Mouse (Mus musculus) heart, adult 8-10 months (tissue): ENCODE results near the gene Cenpc1. TPM values are rescaled to one million over a fixed set of nuclear protein-coding genes. Genes with fewer than 3 reads are reported as not detected.

Source experiments
- DNase-seq: peaks from one replicate; pipeline ENCODE4 v3.0.0; 2022; ENCODE audit warnings: low spot score
- total RNA-seq, 4 experiments: library from RNA; stranded (reverse); gene quantifications; 2 replicates each; pipeline ENCODE4 v1.2.4; 2022

Gene Cenpc1
- 1 to 10 TPM; 3.8 to 6.2 (median 5.1) TPM for total RNA-seq

DNA sequence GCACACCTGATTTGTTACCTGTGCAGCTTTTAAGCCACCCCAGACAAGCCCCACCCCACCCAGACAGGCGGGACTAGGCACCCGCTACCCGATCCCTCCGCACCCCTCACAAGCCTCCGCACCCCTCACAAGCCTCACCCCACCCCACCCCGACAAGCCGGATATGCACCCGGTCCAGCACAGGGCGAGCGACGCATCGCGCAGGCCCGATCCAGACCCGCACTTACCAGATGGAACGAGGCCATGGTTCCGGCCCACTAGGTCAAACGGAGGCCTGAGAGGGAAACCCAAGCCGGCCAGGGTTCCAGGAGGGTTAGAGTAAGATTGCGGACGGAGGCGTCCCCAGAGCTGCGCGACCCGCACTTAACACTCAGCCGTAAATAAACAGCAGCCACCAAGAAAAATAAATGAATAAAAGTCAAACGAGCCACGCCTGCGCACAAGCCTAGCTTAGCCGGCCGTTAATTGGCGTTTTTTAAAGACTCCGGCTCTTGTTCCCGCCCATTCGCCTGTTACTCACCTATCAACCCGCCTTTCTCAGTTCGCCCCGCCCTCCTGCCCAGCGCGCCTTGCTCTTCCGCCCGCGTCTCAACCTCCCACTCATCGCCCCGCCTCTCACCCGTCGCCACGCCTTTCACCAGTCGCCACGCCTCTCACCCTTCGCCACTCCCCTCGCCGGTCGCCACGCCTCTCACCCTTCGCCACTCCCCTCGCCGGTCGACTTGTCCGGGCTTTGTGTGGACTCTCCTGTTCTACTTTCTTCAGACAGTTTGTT, at the start of gene Cenpc1:
Gene Cenpc1 (minus strand): TSS at position 483 of the 775 bp plus-strand sequence.
- peak; percentile 95 for DNase-seq

DNA sequence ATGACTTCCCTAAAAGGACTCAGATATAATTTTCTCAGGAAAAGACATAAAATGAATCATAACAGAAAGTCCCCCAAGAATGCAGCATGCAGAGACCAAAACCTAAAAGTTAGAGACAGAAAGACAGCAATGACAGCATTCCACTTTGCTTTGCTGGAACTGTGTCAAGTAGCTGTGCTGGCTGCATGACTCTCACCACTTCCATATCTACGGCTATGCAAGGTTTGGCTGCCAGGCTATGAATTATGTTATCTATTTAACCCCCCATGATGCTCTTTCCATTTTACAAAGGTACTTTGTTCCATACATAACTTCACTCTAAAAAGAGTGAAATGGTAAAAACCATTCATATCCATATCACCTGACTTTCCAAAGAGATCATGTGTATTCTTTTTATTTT, 48.6 kb upstream of the Cenpc1 start:
- no peak for DNase-seq

DNA sequence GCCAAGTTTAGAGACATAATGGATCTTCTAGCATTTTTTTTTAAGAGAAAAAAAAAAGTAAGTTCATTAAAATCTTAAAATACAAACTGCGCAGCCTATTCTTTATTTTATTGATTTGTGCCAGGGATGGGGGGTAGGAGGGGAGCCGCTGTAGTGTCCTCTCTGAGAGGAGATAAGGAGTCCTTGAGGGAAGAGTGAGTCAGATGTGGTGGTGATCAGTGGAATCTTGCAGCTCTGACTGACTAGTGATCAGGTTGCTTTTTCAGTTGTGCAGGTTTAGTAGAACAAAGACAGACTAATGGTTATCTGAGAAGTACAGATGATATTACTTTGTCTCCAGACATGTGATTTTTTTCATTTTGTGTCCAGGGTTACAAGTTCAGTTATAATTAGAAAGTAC, 47.7 kb upstream of the Cenpc1 start:
- DNase-seq: no peak

DNA sequence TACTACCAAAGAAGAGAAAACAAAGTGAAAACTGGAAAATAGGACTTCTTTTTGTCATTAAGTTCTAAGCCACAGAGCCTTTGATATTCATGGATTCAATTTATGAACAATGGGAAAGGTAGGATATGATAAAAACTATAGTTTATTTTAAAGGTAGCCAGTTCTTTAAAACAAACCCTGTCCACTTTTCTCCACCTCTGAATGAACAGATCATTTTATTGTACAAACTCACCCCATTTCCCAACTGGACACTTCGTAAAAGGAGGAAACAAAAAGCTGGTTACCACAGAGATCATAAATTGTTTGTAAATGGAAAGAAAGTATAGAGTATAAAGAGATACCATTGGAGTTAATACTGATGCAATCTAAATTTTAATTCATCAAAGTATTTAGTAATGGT, 45.7 kb upstream of the Cenpc1 start:
- DNase-seq: no peak

DNA sequence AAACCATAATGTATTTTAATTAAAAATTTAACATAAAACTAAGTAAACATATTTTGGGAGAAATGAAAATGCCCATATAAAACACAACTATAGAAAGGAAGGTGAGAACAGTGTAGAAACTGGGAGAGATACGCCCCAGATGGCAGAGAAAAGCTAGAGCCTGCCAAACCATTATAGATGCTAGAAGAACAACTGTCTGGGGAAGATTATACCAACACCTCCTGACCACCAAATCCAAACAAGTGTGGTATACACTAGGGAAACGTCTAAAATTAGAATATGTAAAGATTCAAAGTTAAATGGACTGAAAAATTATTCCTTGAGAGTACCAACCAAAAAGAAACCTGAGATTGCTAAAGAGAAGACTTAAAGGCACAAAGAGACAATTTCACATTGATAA, 41.2 kb upstream of the Cenpc1 start:
- DNase-seq: no peak

DNA sequence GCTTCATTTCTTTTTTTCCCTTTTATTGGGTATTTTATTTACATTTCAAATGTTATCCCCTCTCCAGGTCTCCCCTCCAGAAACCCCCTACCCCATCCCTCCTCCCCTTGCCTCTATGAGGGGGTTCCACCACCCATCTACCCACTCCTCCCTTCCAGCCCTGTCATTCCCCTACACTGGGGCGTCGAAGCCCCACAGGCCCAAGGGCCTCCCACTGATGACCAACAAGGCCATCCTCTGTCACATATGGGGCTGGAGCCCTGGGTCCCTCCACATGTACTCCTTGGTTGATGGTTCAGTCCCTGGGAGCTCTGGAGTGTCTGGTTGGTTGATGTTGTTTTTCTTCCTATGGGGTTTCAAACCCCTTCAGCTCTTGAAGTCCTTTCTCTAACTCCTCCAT, 36.8 kb upstream of the Cenpc1 start:
- no peak for DNase-seq

DNA sequence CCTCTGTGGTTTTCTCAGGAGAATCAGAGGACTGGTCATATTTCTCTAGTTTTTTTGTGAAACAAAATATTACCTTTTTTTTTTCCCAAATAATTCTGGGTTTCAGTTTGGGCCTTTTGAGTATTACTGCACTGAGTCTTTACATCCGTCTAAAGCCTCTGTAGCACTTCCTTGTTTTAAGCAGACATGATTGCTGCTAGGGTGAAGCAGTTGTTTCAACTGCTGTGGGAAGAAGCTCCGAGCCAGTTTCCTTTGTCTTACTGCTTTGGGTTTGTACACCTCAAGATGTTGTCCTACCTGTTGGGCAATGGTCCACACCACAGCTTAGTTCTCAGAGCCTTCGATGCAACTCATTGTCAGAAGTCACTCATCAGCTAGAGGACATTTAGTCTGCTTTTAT, 35.2 kb upstream of the Cenpc1 start:
- DNase-seq: no peak

DNA sequence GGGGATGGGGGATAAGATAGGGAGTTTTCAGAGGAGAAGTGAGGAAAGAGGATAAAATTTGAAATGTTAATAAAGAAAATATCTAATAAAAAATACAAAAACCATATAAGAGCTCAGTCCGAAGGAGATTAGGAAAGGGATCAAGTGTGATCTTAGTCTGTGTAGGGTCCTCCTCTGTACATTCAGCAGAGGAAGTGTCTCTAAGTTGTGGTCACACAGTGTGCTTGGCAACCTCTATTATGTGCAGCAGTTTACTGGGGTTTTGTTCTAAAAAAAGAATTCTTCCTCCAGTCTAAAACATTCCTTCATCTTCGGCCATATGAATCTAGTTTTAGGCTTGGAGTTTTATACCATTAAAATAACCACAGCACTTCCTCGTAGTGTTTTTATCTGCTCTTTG, 33.6 kb upstream of the Cenpc1 start:
- DNase-seq: no peak

DNA sequence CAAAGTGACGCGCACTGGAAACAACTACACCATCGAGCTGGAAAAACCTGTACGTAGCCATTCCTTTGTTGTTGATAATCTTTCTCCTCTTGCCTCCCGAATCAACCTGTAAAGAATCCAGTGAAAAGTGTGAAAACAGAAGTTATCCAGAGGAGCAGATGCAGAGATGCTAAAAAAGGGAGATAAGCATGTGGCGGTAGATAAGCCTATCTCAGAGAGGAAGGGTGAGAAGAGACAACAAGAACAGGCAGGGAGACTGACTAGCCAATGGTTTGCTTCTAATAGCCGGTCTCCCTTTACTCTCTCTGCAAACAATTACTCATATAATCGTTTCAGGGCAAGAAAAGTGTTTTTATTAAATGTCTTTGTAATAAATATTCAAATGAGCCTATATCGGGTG, 29.4 kb upstream of the Cenpc1 start:
- DNase-seq: no peak

DNA sequence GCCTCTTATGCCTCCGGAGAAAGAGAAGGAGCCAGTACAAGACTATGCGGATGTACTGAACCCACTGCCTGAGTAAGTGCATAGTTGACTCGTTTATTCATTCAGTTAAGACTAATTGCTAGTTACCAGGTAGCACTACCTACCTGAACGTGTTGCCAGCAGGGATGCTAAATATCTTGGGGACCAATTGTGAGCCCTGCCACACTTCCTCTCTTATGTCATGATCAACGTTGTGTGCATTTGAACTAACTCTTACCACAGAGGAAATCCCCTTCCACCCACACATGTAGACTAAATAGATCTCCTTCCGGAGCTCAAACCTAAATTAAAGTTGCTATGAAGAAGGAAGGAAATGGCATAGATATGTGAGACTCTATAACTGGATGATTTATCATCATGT, 21.4 kb upstream of the Cenpc1 start:
- DNase-seq: no peak

DNA sequence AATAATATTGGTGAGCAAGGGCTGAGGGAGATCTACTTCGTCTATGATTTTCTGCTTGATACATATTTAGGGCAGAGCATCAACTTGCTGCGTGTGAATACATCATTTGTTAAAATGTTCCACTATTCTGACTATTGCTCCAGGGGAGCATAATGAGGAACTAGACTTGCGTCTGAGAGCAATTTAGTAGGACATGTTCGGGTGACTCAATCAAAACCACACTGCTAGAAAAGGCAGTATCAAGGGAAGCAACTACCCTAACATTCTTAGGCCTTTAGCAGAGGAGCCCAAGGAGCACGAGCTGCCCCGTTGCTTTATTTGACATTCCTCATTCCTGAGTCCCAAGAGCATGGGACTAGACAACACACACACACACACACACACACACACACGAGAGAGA, 19.6 kb upstream of the Cenpc1 start:
- DNase-seq: no peak

DNA sequence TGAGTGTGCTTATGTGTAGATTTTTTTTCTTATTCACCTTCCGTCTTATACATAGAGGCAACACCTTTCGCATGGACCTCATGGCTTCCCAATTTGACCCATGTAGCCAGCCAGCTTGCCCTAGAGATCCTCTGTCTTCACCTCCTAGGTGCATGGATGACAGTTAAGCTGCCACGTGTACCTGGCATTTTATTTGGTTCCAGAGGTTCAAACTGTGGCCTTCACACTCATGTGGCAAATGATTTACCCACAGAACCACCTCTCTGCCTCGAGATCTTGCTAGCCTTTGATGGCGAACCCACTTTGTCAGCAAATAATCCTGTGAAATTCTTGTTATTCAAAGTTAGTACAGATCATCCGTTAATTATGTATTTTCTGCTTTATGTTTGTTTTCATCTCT, 18.6 kb upstream of the Cenpc1 start:
- no peak for DNase-seq

DNA sequence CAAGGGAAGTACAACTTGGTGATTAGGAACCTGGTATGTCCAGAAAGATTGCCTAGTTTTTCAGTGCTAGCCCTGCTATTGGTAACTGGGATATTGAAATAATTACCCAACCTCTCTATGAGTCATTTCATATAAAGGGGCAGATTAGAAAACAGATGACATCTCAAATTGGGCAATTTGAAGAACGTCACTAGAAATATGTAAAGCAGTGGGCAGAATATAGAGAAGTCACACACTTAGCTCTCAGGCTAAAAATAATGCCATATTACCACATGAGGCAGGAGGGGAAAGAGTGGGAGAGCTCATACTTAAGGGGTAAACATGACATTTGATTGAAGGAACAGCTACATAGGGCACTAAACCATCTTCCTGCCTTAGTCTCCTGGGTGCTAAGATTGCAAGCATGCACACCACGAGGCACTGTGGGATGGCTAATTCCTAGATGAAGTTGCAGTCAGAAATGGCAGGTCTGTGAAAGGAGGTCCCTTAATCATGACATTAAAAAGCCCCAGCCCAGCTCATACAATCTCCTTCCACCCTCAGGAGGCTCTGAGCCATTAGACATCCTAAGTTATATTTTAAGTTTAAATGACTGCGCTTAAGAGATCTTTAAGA, 13.4 kb upstream of the Cenpc1 start:
- DNase-seq: no peak

DNA sequence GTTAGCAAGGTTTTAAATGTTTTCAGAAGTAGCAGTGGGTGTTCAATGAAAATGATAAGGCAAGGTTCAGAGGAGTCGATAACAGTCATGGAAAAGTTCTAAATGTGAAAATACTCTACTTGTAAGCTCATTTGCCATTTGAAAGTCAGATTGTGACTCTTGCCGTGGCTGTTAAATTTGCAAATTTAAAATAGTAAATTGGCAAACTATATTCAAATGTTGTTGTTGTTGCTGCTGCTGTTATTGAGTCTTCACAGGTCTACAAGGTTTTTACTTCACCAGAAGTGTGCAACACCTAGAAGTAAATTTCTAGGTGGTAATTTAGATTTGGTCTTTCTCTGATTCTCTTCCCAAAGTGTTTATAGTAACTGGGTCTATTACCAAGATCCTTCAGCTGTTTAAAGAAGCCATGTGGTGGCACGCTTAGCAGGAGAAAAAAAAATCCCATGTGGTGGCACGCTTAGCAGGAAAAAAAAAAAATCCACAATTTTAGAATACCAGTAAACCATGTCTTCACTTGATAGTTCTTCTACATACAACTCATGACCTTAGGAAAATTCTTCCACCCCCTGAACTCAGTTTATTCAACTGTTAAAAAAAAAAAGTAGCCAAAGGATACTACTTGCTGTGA, 7.5 kb upstream of the Cenpc1 start:
- DNase-seq: no peak

DNA sequence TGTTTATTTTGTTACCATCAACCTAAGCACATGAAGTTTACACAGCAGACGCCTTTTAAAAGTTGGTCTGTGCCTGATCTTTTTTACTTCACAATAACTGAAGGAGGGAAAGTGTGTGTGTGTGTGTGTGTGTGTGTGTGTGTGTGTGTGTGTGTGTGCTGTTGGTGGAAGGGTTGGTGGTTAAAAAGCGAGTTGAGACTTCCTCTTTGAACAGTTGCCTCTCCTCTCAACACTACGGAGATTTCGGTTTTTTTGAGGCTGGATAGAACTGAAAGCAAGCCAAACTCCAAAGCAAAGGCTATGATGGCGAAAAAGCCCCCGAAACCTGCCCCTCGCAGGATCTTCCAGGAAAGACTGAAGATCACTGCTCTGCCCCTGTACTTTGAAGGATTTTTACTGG, 6.2 kb upstream of the Cenpc1 start, which contains the start of gene Stap1:
Gene Stap1 (plus strand): TSS at position 209 of the 400 bp plus-strand sequence.
- no peak for DNase-seq

DNA sequence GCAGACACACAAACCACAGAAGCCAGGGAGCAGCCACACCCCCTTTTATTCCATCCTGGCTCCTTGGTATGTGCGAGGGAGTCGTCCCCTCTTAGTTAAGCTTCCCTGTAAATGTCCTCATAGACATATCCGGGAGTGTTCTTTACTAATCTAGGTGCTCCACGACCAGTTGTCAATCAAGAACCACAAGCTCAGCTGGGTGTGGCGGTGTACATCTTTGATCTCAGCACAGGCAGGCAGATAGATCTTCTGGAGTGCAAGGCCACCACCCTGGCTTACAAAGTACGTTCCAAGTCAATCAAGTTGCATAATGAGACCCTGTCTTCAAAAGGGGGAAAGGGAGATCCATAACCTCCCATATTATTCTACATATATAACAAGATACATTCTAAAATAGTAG, 3.7 kb upstream of the Cenpc1 start:
- DNase-seq: no peak

DNA sequence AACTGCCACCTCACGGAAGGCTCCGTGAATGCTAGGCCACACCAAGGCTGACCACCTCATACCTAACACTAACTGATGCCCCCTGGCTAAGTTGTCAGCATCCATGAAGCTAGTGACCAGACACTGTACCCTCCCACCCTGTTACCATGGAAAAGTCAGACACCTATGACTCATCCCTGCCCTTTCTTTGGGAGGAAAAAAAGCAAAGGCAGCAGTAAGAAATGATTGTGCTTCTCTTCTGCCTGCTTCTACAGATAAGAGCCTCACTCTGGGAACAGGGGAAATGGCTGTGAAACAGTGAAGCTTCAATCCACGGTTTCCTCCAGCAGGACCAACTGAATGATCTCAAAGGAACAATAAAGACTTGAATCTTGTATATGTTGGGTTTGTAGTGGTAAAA, 3.1 kb upstream of the Cenpc1 start:
- DNase-seq: no peak

DNA sequence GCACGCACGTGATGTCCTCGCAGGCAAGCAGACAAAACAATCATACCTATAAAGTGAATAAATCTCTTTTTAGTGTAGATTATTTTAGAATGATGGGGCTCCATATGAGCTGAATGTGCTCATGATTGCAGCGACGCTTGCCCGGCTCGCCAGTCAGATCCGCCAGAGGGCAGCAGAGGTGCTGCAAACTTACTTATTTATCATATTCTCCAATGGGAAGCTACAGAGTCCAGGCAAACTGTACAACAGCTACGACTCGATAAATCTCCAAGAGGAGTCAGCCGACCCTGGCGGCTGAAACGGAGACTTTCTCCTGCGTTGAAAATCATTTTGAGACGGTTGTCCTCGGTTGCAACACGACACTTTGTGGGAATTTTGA, 1.2 kb upstream of the Cenpc1 start:
- DNase-seq: peak; percentile 89

DNA sequence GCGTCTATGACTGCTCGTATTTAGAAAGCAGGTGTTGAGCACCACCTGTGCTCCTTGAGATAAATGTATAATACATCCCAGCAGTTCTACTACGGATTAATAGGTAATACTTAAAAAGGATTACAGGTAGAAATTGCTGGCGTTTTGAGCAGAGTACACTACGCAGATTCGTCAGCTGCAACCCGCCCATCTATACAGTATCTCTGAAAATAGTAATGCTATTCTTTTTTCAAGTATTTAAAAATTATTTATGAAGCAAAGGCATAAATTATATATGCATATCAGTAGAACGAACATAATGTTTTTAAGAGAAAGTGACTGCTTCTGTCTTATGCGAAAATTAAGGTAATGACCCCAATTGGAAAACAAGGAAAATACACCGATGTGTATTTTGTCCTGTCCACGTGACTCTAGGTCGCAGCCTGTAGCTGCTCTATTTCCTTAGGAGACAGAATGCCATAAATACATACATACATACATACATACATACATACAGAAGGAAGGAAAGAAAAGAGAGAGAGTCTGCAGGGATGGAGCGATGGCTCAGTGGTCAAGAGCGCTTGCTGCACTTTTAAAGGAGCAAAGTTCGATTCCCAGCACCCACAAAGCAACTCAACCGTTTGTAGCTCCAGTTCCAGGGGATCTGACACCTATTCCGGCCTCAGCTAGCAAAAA, 630 bp upstream of the Cenpc1 start:
- peak; percentile 9 for DNase-seq

DNA sequence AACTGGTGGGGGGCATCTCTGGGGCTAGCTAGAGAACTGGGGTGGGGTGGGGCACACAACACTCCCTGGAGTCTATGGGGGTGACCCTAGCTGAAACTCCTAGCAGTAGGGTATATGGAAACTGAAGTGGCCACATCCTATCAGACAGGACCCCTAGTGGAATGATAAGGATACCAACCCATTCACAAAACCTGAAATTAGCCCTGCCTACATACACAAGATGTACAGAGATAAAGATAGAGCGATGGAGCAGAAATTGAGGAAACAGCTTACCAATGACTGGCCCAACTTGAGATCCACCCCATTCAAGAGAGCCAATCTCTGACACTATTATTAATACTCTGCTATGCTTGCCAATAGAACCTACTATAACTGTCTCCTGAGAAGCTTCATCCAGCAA, 1.9 kb downstream of the Cenpc1 start:
- DNase-seq: no peak

DNA sequence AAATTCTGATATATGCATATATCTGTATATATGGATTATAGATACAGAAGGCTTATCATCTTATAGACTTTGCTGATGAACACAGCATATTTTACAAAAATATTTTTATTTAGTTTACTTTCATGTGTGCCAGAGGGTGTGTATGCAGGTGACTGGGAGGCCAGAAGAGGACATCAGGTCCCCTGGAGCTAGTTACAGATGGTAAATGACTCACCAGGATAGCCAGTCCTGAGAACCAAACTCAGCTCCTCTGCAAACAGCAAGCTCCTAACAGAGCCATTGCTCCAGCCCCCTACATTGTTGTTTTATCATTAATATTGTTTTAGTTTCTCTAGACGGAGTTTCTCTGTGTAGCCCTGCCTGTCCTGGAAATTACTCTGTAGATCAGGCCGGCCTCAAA, 35.6 kb downstream of the Cenpc1 start:
- DNase-seq: no peak
